Mouse (Mus musculus) lung, adult 2 months (tissue): ENCODE data around the gene Fgf7.

ENCODE experiments used
- CTCF ChIP-seq: fragments of 200-500 bp; IDR thresholded peaks from 2 replicates; pipeline ENCODE4 v1.5.1; 2011; ENCODE audit warnings: mild to moderate bottlenecking, low read length, control low read depth; ENCODE audit not compliant: insufficient read depth
- POLR2A ChIP-seq: fragments of 200-500 bp; IDR thresholded peaks from 2 replicates; pipeline ENCODE4 v1.6.1; 2011; ENCODE audit warnings: low read depth, mild to moderate bottlenecking, control low read depth, low read length, borderline replicate concordance; ENCODE audit errors: extremely low read depth

GRCm38 (mm10) chr2:126034379-126035005 is at the start of gene Fgf7:
- TF ChIP-seq CTCF = peak; percentile 50
- TF ChIP-seq POLR2A = no peak
